Mouse (Mus musculus) spleen, adult 2 months (tissue): ENCODE results near the gene Olfr1342. TPM values are rescaled to one million over a fixed set of nuclear protein-coding genes. Genes with fewer than 3 reads are reported as not detected.

ENCODE experiments used
- DNase-seq, 2 experiments: peaks; one replicate each; pipeline versions ENCODE4 v3.0.0 to v3.0.0-alpha.2; 2012 to 2021; ENCODE audit warnings: low spot score in 2 of 2, low read depth in 1 of 2
- H3K27ac ChIP-seq: fragments of 200-500 bp; 2 replicates; pipeline ENCODE4 v1.5.1; 2012; ENCODE audit warnings: low read length, inconsistent platforms; ENCODE audit not compliant: insufficient read depth
- H3K27me3 ChIP-seq: fragments of 200-500 bp; 2 replicates; pipeline ENCODE4 v1.6.1; 2012; ENCODE audit warnings: mild to moderate bottlenecking, moderate library complexity, low read length, inconsistent platforms; ENCODE audit not compliant: control insufficient read depth, insufficient read depth
- H3K36me3 ChIP-seq: fragments of 200-500 bp; 2 replicates; pipeline ENCODE4 v1.6.1; 2012; ENCODE audit warnings: mild to moderate bottlenecking, low read length, inconsistent platforms; ENCODE audit not compliant: control insufficient read depth, insufficient read depth
- H3K4me1 ChIP-seq: fragments of 200-500 bp; 2 replicates; pipeline ENCODE4 v1.6.1; 2011; ENCODE audit warnings: inconsistent platforms; ENCODE audit not compliant: control insufficient read depth, insufficient read depth, insufficient read length
- H3K4me3 ChIP-seq: fragments of 200-500 bp; 2 replicates; pipeline ENCODE4 v1.5.1; 2011; ENCODE audit warnings: mild to moderate bottlenecking, inconsistent platforms; ENCODE audit not compliant: insufficient read depth, insufficient read length; ENCODE audit errors: extremely low read depth
- CTCF ChIP-seq: fragments of 200-500 bp; IDR thresholded peaks from 2 replicates; pipeline ENCODE4 v1.5.1; 2011; ENCODE audit warnings: mild to moderate bottlenecking, inconsistent platforms; ENCODE audit not compliant: insufficient read depth, insufficient read length, insufficient replicate concordance; ENCODE audit errors: extremely low read depth
- POLR2A ChIP-seq: fragments of 200-500 bp; IDR thresholded peaks from 2 replicates; pipeline ENCODE4 v1.6.1; 2011; ENCODE audit warnings: low read depth, low read length, inconsistent platforms
- WGBS: fragments of 180-500 bp; shearing (Covaris S2); methylation state at CpG from one replicate; pipeline ENCODE4 v1.1.7; 2018; 5-methylcytosine and 5-hydroxymethylcytosine counted together
- polyA plus RNA-seq: library from polyadenylated mRNA; depleted of rRNA; stranded (reverse); fragments of >200 nt; gene quantifications from 2 replicates; pipeline ENCODE4 v1.2.3, GENCODE M21; 2012; rRNA removed

The Olfr1342 gene
- polyA plus RNA-seq = 0.18 TPM in 1 of 2 replicates, not detected in the other

- Histone ChIP-seq H3K27me3 (no peaks in the 10 kb centered on the region), H3K4me3 (no peak within 1 kb of the TSS), H3K27ac (no peak within 1 kb of the TSS), H3K4me1 (no peaks in the 10 kb centered on the region), H3K36me3 (no peaks in the 10 kb centered on the region)
- no peak for DNase-seq
- no peak for TF ChIP-seq POLR2A
- TF ChIP-seq CTCF = no peak
- WGBS = 7% methylated on average over 12 of the region's 12 CpGs
Observed at GRCm38 (mm10) chr4:118692412-118692973, at the start of gene Olfr1342. Gene Olfr1342, minus strand, starts transcription at chr4:118692756.

DNA sequence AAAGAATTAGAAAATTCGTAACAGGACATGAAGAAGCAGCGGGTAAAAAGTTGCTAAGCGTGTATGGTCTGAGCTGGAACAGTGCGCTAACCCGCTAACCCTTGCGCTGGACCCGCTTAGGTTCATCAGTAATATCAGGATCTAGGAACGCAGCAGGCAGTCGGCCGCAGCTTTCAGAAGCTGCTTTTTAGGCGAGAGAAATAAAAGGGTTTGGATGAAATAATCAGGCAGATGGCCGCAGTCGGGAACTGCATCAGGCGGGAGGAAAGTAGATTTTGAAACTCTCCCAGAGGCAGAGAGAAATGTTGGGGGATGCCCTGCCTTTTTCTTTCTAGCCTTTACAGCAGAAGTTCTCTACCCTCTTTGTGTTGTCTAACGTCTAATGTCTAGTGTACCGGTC, 49.3 kb upstream of the Olfr1342 start:
- no peaks in the 10 kb centered on the region for H3K36me3 ChIP-seq
- WGBS = 21% methylated on average over 16 of the region's 16 CpGs
- no peak for TF ChIP-seq POLR2A
- TF ChIP-seq CTCF = no peak
- no peaks in the 10 kb centered on the region for H3K27me3 ChIP-seq
- no peaks in the 10 kb centered on the region for H3K4me1 ChIP-seq
- no peak overlapping the region for H3K4me3 ChIP-seq
- H3K27ac ChIP-seq = no peak overlapping the region
- no peak for DNase-seq

DNA sequence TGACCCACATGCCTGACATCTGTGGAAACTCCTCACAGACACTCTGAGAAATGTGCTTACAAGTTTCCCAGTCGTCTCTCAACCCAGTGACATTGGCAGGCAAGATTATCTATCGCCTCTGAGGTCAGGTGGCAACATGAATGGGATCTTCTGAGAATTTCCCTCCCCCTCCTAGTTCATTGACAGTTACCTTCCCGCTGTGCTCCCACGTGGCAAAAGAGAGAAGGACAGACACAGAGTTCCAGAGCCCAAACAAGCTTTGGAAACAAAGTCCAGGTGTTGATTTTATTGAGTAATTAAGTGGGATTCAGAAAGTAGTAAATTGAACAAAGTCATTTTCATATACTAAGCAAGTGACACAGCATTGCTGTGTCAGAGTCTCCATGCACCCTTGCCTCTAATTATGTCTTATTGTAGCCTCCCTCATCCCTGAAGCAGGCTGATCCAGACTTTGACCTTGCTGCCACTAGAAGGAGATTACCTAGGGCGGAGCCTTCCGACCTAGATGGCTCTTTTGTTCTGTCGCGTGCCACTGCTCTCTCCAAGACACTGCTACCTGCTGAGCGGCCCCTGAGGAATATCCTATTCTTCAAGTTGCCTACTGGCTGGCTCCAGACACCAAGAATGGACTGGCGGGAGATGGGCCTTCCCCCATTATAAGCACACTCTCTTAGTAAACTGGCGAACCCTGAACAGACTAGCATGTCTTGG, 48.6 kb upstream of the Olfr1342 start:
- 16% methylated on average over 11 of the region's 11 CpGs for WGBS
- no peaks in the 10 kb centered on the region for H3K36me3 ChIP-seq
- no peak for TF ChIP-seq POLR2A
- no peak for TF ChIP-seq CTCF
- no peak for DNase-seq
- H3K4me3 ChIP-seq = no peak overlapping the region
- H3K27me3 ChIP-seq = no peaks in the 10 kb centered on the region
- H3K27ac ChIP-seq = no peak overlapping the region
- H3K4me1 ChIP-seq = no peaks in the 10 kb centered on the region

- WGBS = 58% methylated on average over 3 of the region's 3 CpGs
- no peak for DNase-seq
- Histone ChIP-seq H3K4me3 (no peak overlapping the region), H3K36me3 (no peaks in the 10 kb centered on the region), H3K4me1 (no peaks in the 10 kb centered on the region), H3K27ac (no peak overlapping the region), H3K27me3 (no peaks in the 10 kb centered on the region)
- TF ChIP-seq CTCF (no peak), POLR2A (no peak)
Observed at GRCm38 (mm10) chr4:118739574-118739973, 47.0 kb upstream of the Olfr1342 start.

GRCm38 (mm10) chr4:118731875-118732274, 39.3 kb upstream of the Olfr1342 start, which contains the start of gene Olfr1339:
Gene Olfr1339, plus strand, starts transcription at chr4:118732175.
- 85% methylated on average over 1 of the region's 1 CpGs for WGBS
- Histone ChIP-seq H3K27ac (no peak within 1 kb of the TSS), H3K4me3 (no peak within 1 kb of the TSS), H3K27me3 (no peaks in the 10 kb centered on the region), H3K4me1 (no peaks in the 10 kb centered on the region), H3K36me3 (no peaks in the 10 kb centered on the region)
- DNase-seq = no peak
- no peak for TF ChIP-seq POLR2A
- no peak for TF ChIP-seq CTCF

GRCm38 (mm10) chr4:118721742-118722483, 29.4 kb upstream of the Olfr1342 start:
- 58% methylated on average over 10 of the region's 10 CpGs for WGBS
- Histone ChIP-seq H3K36me3 (no peaks in the 10 kb centered on the region), H3K4me3 (no peak overlapping the region), H3K27me3 (no peaks in the 10 kb centered on the region), H3K27ac (no peak overlapping the region), H3K4me1 (no peaks in the 10 kb centered on the region)
- TF ChIP-seq POLR2A = no peak
- TF ChIP-seq CTCF = no peak
- DNase-seq = no peak
